Mouse (Mus musculus): Measurements from ENCODE around the gene Tlr13.

Tlr13 gene

DNA sequence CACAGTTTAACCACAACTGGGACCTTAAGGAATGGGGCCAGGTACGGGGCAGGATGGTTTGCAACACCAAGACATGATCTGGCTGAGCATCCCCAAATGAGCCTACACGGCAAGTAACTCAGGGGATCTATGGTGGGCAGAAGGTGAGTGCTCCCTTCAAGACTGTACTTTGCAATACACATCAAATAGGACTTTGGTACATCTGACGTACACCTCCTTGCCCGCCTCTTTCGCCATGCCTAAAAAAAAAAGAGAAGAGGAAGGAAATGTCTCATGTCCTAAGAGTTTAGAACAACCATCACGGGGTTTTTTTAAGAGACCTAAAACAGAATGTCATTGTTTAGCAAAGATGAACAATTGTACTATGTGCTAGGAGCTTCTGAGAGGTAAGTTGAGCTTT, at the start of gene Tlr13:
TSS of gene Tlr13 (plus strand) at position 269 of the 400 bp plus-strand sequence.
- no peak for DNase-seq

DNA sequence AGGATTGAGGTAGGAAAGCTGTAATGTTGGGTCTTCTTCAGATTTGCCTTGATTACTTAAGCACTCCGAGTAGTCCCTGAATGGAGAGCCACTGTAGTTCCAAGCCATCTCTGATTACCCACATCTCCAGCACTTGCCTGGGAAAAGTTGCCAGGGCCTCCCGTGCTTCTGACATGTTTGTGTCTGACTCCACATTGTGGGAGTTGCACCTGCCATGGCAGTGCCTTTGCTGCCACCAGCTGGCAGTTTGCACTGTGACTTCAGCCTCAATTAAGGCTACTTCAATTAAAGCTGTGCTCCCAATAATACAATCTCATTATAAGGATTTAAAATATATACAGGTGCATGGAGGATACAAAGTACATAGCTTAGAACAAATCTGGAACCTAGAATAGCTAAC, 37.5 kb upstream of the Tlr13 start:
- peak; percentile 72 for DNase-seq

DNA sequence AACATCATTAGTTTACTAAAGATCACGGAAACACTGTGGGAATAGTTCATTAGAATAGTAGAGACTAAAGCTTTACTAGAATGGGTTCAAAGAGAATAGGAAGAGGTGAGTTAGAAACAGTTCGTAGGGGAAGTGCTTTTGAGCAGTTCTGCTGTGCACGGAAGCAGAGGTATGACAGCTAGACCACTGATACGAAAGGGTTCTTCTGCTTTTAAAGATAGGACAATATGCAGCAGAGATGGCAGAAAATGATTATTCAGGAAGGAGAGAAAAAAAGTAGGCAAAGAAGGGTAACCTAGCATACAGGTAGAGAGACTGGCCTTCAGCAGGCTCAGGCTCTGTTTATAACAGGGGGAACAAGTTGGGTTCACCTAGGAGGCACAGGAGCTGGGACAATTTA, 29.1 kb upstream of the Tlr13 start:
- DNase-seq: no peak

DNA sequence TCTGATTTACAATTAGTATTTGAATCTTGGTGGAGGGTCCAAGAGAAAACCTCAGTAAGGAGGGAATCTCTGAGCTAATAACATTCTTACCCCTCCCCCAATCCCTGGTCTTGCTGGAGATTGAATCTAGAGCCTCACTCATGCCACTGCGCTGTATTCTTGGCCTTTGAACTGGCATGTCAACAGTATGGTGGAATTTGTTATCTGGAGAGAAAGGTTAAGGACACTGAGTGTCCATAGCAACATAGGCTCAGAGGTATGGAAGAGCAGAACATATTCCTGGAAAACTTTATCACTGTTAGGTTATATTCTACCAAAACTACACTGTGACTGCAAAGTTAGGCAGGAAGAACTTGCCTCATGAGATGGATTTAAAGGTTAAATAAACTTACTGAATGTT, 28.3 kb upstream of the Tlr13 start:
- DNase-seq: no peak

DNA sequence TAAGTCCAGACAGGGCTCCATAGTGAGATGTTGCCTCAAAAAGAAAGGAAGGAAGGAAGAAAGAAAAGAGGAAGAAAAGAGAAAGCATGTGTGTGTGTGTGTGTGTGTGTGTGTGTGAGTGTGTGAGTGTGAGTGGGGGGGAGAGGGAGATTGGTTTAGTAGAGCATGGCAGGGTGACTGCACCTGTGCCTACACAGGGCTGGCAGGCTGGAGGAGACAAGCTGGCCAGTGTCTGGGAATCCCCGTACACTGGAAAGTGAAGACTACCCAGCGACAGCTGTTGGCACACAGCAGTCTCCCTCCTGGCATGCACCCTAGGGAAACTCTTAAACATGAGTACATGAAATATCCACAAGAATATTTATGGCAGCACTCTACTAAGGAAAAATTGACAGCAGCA, 20.2 kb upstream of the Tlr13 start:
- DNase-seq: no peak

DNA sequence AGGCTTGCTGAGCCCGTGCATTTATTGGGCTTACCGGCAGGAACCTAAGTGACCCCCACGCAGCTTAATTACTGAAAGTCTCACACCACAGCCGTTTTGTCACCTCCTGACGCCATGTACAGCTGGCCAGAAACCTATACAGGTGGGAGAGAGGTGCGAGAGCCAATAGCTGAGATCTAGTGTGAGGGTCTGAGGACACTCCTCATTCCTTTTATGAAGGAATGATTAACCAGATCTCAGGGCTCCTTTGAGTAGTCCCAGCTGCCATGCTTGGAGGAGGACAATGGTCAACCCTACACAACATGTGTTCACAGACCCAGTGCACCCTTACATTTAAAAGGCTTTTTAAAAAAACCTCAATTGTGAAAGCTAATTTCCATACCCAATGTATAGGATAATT, 14.7 kb upstream of the Tlr13 start:
- no peak for DNase-seq

DNA sequence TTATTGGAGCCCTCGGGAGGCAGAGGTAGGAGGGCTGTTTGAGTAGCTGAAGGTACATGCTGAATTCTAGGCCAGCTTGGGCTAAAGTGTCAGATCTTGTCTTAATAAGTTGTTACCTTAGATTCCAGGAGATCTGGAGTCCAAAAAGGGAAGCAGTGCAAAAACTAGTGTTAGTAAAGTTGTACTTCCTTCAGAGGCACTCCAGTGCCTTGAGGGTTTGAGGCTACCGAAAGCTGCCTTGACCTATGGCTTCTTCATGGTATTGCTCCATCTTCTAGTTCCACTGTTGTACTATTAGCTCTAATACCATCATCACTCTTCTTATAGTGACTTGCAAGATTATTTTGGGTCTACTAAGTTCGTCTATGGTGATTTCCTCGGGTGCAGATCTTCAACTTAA, 13.1 kb upstream of the Tlr13 start:
- DNase-seq: no peak

DNA sequence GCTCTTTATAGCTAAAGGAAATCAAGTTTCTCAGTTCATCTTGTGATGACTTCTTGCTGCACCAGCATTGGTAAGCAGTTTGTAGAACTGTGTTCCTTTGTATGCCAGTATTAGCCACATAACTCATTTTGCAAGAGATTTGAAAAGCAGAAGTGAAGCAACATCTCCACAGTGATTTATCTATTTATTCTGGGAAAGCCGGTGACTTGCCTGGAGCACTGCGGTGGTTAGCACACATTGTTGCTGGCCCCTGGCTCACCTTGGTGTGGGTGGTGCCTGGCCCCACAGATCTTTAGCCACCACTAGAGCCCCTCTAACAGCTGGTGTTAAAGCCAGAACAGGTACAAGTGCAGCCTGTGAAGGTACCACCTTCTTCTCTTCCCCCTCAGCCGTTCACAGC, 8.1 kb upstream of the Tlr13 start:
- peak; percentile 34 for DNase-seq

DNA sequence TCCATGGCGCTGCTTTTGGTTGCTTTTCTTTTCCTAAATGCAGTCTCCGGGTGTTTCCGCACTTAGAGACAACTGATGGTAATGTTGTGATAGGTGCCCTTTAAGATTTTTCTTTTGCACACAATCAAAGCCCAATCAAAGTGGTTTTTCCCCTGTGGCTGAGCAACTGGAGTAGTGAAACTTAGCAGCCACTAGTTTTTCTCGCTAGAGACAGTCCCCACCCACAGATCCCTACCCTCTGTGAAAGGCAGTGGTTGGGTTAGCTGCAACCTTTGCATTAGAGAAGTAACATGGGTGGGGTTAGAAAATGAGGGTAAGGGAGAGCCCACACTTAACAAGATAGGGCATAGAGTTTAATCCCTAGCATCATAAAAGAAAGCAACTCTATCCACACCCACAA, 7.5 kb upstream of the Tlr13 start:
- DNase-seq: no peak

DNA sequence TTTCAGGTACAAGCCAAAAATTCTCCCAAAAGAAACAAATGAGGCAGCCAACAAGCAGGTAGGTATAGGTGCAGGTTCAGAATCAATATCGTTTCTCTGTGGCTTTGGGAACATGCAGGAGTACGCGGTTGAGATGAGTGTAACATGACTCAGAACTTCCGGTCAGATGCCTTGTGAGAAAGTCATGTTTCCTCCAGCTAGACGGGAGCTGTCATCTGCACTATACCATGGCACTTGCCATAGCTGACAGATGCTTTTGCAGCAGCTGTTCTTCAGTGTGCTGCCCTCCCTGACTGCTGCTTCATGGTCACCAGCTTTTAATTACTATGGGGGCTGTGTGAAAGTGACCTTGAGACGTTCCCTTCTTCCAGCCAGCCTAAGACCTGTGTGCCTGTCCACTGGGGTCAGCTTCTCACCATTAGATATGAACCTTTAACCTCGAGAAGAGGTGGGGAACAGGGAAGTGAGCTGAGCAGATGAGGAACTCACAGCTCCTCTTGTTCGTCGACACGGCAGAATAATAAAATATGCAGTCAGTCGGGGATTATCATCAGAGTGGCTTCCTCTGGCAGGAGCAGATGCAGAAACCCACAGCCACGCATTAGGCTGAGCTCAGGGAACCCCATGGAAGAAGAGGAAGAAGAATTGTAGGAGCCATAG, 7.0 kb upstream of the Tlr13 start:
- DNase-seq: no peak

DNA sequence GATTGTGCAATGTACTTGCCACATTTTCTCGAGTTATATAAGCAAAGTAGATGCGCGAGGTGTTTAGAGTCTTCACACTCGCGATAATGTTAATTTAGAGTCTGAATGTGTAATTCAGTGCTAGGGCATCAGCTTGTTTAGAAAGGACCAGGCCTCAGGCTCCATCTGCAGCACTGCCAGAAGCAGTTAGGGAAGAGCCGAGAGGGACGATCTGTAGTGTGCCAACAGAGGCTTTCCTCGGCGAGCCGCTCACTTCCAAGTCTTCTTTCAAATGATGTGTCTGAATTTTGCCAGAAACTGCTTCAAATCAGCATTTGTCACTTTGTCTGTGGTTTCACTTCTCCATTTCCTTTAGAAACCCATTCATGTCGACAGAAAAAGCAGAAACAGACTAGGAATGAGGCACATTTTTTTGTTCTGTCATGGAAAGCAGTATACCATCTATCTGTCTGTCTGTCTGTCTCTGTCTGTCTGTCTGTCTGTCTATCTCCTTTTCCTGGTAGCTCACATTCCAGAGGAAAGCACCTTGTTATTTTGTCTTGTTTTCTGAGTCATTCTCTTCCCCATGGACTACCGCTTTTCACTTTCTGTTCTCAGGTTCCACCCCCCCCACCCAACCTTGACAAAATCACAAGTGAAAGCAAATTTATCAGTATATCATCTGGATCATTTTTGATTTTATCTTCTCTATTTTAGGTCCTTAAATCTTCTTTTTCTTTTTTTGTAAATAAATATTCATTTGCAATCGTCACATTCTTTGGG, 3.5 kb upstream of the Tlr13 start:
- peak; percentile 18 for DNase-seq

DNA sequence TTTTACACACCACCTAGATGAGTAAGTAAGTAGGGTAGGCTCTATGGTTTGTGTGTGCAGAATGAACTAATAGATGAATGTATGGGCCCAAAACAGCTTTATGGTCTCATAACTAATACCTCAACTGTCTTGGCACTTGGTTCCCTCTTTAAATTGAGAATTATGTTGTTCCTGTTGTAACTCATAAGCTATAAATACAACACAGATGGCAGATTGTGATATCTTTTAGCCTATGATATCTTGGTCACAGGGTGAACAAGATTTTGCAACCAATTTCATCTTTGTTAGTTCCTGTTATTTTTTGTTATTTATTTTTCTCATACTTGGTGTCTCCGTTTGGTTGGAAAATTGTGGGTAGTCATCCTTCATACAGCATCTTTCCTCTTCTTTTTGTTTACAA, 5.2 kb downstream of the Tlr13 start:
- DNase-seq: no peak

DNA sequence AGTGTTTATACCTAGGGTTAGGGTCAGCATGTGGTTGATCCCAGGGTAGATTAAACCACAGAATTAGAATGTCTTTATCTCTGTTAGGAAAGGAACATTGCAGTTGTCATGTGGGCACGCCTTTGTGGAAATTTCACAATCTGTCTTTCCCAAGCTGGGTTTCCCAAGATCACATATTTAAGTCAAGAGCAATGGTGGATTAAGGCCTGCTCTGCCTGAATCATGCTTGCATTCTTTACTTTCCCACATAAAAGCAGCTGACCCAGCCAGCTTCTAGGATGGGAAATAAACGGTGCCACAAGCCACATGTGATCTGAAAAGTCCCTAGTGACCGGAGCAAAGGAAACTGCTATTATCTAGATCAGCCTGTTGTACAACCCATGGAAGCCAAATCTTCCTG, 6.5 kb downstream of the Tlr13 start:
- DNase-seq: peak; percentile 50

DNA sequence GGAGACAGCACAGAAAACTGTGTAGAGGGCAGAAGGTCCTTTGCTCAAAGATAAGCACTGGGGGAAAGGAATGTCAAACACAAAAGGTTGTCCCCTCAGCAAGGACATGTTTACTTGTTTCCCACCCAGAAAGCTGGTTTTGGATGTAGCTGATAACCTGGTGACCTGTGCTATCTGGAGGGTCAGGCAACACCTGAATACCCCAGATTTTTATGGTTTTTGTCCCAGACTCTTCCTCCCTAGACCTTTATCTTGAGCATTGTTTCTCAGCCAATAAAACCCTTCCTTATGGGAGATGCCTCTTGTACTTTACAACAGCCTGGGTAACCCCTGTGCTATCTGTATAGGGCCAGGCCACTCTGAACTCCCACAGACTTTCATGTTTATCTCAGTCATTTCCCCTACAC, 11.2 kb downstream of the Tlr13 start:
- DNase-seq: no peak

DNA sequence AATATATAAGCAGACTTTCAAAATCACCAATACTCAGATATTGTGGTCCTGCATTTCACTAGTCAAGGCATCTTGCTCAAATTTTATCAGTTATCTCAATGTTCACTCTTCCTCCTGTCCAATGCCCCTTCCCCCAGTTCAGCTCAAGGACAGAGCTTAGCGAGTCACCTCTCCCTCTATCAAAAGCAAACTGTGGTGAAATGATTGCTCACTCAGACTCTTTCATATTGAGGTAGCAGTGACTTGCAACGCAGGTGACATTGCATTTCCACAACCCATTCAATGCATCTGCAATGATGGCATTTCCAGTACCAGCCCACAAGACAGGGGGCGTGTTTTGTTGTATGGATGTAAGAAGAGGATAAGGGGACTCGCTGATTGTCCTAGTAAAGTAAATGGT, 12.9 kb downstream of the Tlr13 start:
- no peak for DNase-seq

DNA sequence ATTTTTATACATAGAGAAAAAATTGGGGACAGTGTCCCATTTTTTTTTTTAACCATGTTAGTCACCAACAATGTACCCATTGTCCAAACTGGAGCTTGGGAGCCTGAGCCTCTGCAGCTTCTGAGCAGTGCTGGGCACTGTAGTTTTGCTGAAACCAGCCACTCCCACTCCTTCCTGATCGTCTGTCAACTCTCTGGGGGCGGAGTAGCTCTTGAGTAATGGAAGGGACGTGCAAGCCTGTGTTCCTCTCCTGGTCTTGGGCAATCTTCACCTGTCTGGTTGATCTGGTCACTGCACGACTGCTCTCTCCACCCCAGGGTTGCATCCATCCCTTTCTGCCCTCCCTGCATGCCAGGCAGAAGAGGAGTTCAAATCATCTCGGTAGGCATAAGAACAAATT, 21.0 kb downstream of the Tlr13 start:
- DNase-seq: peak; percentile 50

DNA sequence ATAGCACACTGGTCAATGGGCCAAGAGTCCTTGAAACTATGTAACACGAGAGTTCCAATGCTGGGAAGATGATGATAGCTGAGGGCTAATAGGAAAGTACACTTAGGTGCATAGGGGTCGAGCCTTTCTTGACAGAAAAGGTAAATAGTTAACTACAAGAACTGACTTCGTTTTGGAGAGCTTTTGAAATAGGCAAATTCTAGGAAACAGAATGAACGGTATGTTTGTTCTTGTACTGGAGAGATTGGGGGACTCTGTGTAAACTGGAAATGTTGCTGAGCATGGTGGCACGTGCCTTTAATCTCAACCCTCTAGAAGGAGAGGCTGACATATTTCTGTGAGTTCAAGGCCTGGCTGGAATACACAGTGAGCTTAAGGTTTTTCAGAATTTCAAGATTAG, 21.6 kb downstream of the Tlr13 start:
- no peak for DNase-seq

DNA sequence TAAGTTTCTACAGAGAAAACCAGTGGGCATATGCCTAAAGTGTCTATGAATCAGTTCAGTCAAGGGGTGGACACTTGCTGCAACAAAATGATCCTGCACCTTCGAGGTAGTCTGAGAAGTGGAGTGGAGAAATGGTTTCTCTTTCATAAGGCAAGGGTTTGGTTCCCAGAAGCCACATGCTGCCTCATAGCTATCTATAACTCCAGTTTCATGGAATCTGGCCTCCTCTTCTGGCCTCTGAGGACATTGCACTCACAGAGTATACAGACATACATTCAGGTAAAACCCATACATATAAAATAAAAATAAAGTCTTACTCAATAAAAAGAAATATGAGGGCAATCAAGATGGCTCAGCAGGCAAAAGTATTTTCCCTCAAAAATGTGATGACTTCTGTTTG, 22.1 kb downstream of the Tlr13 start:
- DNase-seq: no peak

DNA sequence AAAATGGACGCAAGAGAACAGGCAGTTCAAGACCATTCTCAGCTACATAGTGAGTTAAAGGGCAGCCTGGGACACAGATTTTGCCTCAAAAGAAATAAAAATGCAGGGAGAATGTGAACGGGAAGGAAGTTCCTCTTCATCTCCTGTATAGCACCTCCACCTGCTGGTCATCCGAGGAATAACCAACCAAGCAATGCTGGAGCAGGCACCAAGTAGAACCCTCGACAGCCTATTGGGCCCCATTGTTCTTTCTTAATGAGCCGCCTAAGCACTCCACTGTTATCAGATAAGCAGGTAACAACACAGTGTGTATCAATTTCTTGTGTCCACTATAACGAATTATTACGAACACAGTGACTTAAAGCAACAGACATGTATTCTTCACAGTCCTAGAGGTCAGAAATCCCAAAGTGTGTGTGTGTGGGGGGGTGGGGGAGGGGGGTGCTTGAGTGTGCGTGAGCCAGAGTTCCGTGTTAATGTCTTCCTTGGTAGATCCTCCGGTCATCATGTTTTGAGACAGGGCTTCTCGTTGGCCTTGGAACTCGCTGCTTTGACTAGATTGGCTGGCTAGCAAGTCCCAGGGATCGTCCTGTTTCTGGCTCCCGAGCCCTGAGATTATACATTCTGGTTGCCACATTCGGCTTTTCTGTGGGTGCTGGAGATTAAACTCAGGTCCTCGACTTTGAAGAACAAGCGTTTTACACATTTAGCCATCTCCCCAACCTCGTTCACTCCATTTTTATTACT, 28.3 kb downstream of the Tlr13 start:
- peak; percentile 84 for DNase-seq

DNA sequence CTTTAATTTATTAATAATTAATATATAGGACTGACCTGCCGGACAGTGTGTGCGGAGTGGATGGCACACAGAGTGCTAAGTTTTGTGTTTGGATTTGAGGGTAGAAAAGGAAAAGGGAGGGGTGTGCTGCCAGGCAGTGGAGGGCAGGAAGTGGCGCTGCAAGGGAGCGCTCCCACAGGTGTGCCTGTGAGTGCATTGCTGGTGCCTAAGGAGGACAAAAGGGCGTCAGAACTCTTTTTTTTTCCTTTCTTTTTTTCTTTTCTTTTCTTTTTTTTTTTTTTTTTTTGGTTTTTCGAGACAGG, 28.8 kb downstream of the Tlr13 start:
- DNase-seq: no peak

DNA sequence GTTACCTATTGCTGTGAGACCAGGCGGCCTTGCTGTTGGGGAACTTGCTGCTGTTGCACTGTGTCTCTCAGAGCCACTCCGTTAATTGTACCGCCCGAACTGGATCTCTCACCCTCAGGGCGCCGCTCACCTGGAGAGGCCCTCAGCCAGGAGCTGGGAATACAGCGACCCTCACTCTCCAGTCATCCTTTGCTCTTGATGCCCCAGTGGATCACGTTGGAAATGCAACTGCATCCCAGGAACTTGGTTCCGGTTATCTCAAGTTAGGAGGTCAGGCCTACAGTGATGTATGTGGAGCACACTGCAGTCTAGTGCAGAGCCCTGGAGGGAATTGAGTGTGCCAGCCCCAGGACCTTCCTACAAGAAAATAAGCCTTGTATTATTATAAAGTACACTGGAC, 33.3 kb downstream of the Tlr13 start:
- no peak for DNase-seq

DNA sequence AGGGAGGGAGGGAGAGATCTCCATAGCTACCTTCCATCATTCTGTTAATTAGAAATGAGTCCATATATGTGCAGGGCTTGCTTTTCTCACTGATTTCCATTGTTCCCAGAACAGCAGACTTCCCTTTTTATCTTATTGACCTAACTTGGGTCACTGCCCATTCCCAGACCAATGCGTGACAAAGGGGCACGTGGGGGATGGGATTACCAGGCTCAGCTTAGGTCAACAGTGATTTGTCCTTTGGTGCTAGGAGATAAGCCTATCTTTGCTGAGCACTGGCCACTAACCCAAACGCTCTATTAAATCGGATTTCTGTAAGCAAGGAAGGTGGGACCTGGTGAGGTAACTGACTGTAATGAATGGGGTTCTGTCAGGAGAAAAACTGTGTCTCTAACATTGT, 41.3 kb downstream of the Tlr13 start:
- DNase-seq: no peak

DNA sequence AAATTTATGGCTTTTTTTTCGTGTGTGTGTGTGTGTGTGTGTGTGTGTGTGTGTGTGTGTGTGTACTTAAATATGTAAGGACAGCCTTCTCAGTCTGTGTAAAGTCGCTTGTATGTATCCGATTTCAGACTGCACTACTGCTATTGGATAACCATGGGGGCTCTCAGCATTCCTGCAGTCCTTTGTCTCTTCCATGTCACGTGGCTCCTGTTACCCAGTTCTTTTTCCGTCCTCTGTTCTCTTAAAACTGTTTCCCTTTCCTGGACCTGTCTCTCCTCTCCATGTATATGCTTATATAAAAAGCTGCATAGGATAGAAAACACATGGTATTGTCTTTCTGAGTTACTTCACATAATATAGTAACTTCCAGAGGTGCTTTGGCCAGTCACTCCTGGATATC, 42.7 kb downstream of the Tlr13 start:
- no peak for DNase-seq

All from lung, postnatal 36 days (tissue).